Mouse (Mus musculus) cerebellum, adult 11 months (tissue): ENCODE measurements around the gene Cst12.
"Not testable (repeated sequence)": the region's sequence is repeated elsewhere in the genome, so short reads cannot be mapped to it uniquely, and the experiment has no call there.

Experiments
- DNase-seq: peaks from one replicate; pipeline ENCODE4 v3.0.0; 2022

Cst12 gene

GRCm38 (mm10) chr2:148789142-148789541, at the start of gene Cst12:
TSS of gene Cst12 (plus strand) at chr2:148789361.
- no peak for DNase-seq

DNA sequence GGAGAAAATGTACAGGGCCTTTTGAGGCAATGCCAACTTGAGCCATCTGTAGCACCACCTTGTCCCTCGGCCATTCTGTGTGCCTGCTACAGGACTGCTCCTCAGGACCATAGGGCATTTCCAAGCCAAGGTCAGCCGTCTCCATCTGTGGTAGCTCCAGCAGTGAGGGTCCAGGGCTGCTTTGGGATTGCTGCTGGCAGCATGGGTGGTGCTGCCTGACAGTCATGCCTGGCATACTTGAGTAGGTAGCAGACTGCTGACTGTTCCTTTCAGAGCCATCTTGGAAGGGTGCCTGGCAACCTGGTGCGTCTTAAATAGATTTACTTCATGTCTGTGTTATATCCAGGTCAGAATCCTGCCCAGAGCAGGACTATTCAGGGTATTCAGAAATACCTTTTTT, 46.2 kb upstream of the Cst12 start:
- peak; percentile 90 for DNase-seq

- DNase-seq, result no peak
Measured at GRCm38 (mm10) chr2:148743846-148744407, 45.2 kb upstream of the Cst12 start.

GRCm38 (mm10) chr2:148750058-148750457, 39.1 kb upstream of the Cst12 start, which contains the start of gene Cstl1:
TSS of gene Cstl1 (plus strand) at chr2:148750358.
- DNase-seq, result no peak

- peak; percentile 71 for DNase-seq
Measured at GRCm38 (mm10) chr2:148751893-148752813, 37.0 kb upstream of the Cst12 start.

DNA sequence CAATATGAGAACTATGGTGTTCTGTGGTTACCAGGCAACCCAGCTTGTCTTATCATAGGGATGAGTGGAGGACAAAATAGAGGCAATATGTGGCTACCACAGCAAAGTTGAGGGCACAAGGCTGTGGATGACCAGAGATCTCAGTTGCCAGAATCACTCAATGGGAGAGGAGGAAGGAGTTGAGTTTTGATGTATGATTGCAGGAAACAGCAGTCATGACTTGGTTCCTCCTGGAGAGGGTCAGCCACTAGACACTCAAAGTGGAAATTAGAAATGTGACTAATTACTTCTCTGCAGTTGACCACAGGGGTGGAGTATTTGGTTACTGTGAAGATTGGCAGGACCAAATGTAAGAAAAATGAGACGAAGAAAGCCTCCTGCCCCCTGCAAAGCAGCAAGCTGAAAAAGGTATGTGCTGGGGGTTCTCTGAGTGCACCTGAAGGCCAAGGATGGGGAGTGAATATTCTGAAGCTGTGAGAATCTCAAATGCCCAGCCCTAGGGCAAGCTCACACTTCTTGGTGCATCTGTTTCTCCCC, 34.8 kb upstream of the Cst12 start:
- no peak for DNase-seq

GRCm38 (mm10) chr2:148763648-148764388, 25.3 kb upstream of the Cst12 start:
- DNase-seq, result no peak

DNA sequence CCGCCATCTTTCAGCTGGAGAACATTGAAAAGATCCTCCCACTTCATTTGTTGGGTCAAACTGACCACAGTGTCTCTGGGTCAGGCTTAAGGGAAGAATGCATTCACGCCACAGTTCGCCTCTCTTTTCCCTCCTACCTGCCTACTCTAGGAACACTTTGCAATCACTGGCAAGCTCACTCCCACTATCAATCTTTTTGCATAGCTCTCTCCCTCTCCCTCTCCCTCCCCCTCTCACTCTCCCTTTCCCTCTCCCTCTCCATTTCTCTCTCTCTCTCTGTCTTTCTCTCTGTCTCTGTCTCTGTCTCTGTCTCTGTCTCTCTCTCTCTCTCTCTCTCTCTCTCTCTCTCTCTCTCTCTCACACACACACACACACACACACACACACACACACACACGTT, 17.8 kb upstream of the Cst12 start, which contains the start of gene Cst11:
Gene Cst11, minus strand, starts transcription at position 101 of the 400 bp plus-strand sequence.
- not testable (repeated sequence) for DNase-seq

DNA sequence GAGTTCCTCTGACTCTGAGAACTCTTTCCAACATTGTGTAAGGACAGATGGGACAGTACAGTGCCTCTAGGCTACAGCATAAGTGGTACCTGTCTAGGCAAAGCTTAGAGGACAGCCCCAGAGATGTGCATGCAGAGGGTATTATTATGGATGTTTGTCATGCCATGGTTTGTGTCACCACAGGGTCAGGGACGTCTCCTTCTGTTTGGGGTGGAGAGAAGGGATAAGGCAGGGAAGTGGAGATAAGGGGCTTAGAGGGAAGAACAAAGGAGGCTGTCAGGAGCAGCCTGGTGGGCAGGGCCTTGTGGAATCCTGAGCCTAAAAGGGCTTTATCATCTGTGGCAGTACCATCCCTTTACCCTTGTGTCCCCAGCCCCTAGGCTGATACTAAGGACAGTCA, 7.5 kb upstream of the Cst12 start, which contains the start of gene 8030411F24Rik:
Gene 8030411F24Rik, plus strand, starts transcription at position 301 of the 400 bp plus-strand sequence.
- DNase-seq, result no peak

- DNase-seq, result no peak
Measured at GRCm38 (mm10) chr2:148798485-148798884, 9.3 kb downstream of the Cst12 start, which contains the start of gene Cst8. TSS of gene Cst8 (plus strand) at chr2:148798785.

DNA sequence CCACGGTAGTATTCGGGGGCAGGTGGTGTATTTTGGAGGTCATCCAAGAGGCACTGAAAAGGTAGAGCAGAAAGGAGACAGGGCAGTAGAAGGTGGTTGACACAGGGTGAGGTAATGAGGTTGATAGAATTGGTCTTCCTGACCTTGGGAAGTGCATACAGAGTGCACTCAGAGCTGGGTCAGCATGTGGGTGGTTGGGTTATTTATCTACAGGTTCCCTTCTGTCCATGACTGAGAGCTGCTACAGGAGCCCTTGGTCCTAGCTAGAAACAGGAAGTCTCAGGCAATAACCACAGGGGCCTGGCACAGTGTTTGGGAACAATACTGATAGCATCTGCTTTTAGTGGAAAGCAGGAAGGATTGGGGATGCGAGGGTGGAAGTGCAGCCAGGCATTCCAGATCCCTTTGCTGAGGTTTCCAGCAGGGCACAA, 12.3 kb downstream of the Cst12 start:
- peak; percentile 68 for DNase-seq

DNA sequence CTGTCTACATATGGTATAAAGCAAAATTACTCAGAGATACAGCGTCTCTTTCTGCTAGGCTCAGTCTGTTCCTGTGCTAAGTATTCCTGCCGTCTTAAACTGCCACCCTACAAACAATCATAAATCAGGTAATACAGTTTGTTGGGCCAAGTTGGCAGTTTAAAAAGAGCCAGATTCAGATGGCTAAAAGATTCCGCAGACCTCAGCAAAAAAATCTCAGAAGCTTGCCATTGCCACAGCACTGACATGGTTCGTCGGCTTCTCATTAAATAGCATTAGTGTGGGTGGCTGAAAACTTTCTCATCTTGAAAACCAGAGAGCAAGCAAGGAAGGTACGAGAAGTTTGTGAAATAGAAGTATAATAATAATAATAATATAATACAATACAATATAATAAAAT, 17.5 kb downstream of the Cst12 start:
- DNase-seq, result no peak

GRCm38 (mm10) chr2:148819909-148820308, 30.7 kb downstream of the Cst12 start, which contains the start of gene Cst13:
TSS of gene Cst13 (plus strand) at chr2:148820081.
- DNase-seq, result no peak

- DNase-seq, result no peak
Measured at GRCm38 (mm10) chr2:148825986-148826385, 36.8 kb downstream of the Cst12 start.

- no peak for DNase-seq
Measured at GRCm38 (mm10) chr2:148834912-148835311, 45.8 kb downstream of the Cst12 start, which contains the start of gene Cst9. TSS of gene Cst9 (plus strand) at chr2:148835147.

- DNase-seq, result no peak
Measured at GRCm38 (mm10) chr2:148838075-148838777, 49.1 kb downstream of the Cst12 start.

GRCm38 (mm10) chr2:148839224-148839623, 50.1 kb downstream of the Cst12 start:
- DNase-seq, result no peak
